Mouse (Mus musculus) spleen, adult 2 months (tissue): ENCODE data around the gene Intu.

Experiments used
- CTCF ChIP-seq: fragments of 200-500 bp; IDR thresholded peaks from 2 replicates; pipeline ENCODE4 v1.5.1; 2011; ENCODE audit warnings: mild to moderate bottlenecking, inconsistent platforms; ENCODE audit not compliant: insufficient read depth, insufficient read length, insufficient replicate concordance; ENCODE audit errors: extremely low read depth
- POLR2A ChIP-seq: fragments of 200-500 bp; IDR thresholded peaks from 2 replicates; pipeline ENCODE4 v1.6.1; 2011; ENCODE audit warnings: low read depth, low read length, inconsistent platforms

DNA sequence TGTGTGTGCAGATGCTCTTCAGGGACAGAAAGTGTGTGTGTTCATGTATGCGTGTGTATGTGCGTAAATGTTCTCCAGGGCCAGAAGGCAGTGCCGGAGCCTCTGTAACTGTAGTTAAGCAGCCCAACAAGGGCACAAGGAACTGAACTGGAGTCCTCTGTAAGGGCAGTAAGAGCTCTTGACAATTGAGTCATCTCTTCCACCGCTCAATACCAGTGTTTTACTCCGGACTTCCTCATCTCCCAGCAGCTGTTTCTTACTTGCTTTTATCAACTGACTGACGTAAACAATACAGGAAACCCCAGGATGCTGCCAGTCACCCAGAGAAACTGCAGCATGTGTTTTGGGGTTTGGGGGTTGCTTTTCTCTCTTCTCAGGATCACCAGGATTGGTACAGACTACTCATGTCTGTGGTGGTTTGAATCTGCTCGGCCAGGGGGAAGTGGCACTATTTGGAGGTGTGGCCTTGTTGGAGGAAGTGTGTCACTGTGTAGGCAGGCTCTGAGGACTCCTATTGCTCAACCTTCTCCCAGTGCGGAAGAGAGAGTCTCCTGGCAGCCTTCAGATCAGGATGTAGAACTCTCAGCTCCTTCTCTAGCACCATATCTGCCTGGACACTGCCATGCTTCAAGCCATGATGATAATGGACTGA, 30.8 kb upstream of the Intu start:
- TF ChIP-seq CTCF (no peak), POLR2A (no peak)
